Mouse (Mus musculus): ENCODE results near the gene Mrpl45.

- no peak for TF ChIP-seq CTCF (IDR thresholded peaks at IDR 0.05; ENCODE audit: borderline replicate concordance, insufficient read depth, low read depth, low read length)
- TF ChIP-seq POLR2A (IDR thresholded peaks at IDR 0.05; ENCODE audit: borderline replicate concordance, insufficient read depth, low read length), result no peak
Measured at GRCm38 (mm10) chr11:97309451-97309836, 6.1 kb upstream of the Mrpl45 start.
